Mouse (Mus musculus): ENCODE results near the gene Prdx5.

DNA sequence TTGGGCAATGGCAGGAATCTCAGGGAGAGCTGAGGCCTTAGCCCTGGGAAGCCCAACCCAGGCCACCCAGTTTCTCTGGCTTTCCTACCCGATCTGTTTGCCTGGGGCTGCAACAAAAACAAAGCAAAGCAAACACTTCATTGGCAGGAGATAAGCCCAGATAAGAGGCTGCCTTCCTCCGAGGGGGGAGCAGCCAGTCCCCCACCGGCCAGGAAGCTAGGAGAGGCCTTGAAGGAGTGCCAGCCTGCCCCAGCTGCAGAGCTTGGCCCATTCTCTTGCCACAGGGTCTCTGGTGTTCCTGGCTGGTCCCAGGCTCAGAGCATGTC, 42.8 kb upstream of the Prdx5 start:
- TF ChIP-seq CTCF (IDR thresholded peaks at IDR 0.05; ENCODE audit: low read depth) (no peak), EP300 (IDR thresholded peaks at IDR 0.05; ENCODE audit: low read depth) (no peak)
